Mouse (Mus musculus): Measurements from ENCODE around the gene Dennd5b.
"Not testable (repeated sequence)": the region's sequence is repeated elsewhere in the genome, so short reads cannot be mapped to it uniquely, and the experiment has no call there.

Dennd5b gene

DNA sequence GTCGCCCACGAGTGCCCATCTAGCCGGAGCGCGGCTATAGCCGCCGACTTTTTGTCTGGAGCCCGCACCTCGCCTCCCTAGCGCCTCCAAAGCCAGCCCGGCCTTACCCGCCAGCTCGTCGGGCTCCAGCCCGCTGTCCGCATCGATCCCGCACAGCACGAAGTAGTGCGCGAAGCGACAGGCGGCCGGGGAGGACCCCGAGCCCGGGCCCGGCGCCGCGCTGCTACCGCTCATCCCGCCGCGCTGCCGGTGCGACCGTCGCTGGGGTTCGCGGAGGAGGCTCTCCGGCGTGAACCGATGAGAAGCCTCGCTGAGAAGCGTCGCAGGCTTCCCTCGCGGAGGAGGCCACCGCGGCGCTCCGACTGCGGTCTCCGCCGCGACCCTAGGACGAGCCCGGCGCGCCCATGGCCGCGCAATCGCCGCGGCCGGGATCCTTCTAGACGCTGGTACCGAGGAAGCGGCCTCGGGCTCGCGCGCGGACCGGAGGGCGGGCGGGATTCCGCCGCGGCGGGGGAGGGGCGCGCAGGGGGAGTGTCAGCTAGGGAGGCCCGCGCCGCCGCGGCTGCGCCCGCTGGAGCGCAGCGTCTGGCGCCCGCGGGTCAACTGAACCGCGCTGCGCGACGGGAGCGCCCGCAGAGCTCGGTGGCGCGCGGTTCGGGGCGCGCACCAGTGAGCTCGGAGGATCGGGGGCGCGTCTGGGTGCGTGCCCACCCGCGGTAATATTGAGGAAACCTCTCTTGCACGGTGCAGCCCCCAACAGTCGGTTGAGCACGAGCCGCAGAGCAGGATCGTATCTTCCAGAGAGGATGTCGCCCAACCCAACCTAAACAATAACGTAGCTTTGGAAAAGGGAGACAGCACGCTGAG, at the start of gene Dennd5b:
TSS of gene Dennd5b (minus strand) at position 605 of the 867 bp plus-strand sequence.
- peak; percentile 94 for DNase-seq (ENCODE audit: low read depth, low spot score)

DNA sequence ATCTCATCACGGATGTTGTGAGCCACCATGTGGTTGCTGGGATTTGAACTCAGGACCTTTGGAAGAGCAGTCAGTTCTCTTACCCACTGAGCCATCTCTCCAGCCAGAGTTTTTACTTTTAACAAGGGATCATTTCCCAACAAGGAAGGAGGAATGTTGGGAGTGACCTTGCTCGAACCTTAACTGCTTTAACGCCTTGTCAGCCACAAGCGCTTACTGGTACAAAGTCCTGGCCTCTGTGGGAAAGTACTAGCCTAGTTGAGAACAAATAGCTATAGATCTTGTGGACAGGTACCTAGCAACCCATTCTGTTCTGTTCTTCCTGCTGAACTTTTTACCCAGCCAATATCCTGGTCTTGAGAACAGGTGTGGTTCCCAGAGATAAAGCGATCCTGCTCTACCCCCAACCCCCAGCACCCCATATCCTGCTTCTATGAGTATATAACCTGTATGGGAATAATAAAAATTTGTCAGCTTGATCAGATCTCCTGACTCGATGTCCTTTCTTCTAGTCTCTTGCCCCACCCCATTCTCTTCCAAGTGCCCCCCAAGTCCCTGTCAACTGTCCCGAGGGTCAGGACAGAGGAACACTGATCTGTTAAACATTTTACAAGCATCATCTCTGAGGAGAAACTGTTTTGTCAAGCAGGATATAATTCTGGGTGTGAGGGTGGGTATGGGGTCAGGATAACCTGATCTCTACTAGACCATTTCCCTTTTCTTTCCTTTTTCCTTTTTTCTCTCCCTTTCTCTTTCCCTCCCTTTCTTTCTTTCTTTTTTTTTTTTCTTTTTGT, 47.2 kb upstream of the Dennd5b start:
- no peak for DNase-seq (ENCODE audit: low read depth, low spot score)

DNA sequence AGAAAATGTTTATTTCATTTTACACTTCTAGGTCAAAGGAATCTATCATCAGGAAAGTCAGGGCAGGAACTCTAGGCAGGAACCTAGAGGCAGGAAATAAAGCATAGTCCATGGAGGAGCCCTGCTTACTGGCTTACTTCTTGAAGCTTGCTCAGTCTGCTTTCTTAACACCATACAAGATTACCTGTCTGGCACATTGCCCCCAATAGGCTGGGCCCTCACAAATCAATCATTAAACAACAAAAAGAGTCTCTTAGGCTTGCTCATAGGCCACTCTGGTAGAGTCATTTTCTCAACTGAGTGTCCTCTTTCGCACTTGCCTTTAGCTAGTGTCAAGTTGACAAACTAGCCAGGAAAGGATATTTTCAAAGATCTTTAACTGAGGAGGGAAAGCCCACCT, 43.7 kb upstream of the Dennd5b start:
- DNase-seq (ENCODE audit: low read depth, low spot score), result no peak

DNA sequence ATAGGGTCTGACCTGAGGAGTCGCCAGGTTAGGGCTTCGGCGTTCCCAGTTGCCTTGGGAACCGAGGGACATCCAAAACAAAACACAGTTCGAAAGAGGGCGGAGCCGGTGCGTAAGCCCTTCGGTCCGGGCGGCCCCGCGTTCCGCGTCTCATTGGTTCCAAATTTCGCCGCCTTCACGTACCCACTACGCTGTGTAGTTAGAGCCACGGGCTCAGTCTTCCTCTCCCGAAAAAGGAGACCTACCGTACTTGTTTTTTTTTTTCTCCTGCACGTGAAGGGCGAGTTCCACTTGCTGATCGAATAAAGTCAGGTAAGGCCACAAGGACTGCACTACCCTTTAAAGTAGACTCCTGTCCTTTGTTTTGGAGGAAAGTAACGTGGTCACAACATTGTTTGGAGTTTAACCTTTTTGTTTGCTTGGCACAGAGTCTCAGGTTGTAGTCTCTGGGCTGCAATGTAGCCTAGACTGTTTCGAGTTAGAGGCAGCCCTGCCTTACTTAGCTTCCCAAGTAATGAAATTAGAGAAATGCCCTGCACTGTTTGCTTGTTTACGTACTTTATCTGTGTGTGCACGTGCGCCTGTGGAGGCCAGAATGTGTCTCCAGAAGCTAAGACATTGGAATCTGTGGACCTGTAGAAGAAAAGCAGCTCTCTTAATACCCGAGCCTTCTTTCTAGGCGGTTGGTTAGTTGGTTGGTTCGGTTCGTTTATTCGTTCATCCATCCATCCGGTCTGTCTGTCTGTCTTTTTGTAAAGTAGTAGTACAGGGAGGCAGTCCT, 40.1 kb upstream of the Dennd5b start:
- peak; percentile 87 for DNase-seq (ENCODE audit: low read depth, low spot score)

DNA sequence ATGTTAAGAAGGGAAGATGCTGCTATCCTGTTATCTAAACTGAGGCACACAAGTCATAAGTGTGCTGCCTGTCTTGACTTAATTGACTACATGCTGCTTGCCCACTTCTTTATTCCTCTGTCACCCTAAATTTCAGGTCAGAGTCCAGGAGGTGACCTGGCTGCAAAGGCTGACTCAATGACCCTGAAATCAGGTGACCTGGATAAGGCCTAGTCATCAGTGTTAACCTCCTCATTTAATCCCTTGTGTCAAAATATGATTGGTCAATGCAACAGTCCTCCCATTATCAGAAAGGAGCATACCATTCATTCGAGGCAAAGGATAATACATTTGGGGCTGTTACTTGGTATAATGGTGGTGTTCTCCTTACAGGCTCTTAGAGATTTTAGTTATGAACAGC, 38.0 kb upstream of the Dennd5b start, which contains the start of gene Etfbkmt:
TSS of gene Etfbkmt (plus strand) at position 379 of the 400 bp plus-strand sequence.
- DNase-seq (ENCODE audit: low read depth, low spot score), result no peak

DNA sequence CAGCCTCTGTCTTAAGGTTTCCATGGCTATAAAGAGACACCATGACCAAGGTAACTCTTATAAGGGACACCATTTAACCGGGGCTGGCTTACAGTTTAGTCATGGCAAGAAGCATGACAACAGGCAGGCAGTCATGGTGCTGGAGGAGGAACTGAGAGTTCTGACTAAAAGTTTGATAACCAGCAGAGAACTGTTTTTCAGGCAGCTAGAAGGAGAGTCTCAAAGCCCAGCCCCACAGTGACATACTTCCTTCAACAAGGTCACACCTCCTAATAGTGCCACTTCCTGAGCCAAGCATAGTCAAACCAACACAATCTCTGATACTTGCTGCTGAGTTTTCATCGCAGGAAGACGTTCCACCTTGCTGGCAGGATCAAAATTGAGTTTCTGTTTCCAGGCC, 37.5 kb upstream of the Dennd5b start:
- no peak for DNase-seq (ENCODE audit: low read depth, low spot score)

DNA sequence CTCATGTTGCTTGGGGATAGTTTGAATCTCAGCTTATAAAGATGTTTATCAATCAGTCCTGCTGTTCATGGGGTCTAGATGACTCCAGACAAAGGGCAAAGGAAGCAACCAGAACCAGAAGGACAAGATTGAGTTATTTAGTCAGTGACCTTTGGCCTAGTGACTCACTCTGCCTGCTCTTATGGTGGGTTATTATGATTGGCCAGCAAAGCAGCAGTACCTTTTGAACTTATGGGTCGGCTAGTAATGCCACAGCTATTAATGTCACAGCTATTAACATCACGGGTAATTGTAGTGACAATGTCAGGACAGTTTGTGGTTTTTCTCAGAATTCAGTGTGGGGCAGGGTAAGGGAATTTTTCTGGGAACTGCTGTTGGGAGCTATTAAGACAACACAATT, 36.5 kb upstream of the Dennd5b start:
- no peak for DNase-seq (ENCODE audit: low read depth, low spot score)

DNA sequence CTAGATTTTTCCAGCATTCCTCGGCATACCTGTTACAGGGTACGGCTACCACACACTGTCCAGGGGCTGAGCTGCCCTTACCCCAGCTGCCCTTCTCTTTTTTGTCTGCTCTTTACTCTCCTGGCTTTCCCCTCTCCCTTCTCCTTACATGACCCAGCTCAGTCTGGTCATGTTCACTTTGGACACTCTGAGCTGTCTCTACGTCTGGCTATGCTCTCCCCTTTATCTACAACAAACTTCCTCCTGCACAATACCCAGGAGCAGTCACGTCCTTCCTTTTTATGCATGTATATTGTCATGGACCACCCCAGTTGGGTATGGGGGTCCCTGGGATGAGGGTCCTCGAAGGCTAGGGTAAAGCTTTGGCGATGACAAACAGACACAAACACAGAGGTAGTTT, 34.2 kb upstream of the Dennd5b start:
- no peak for DNase-seq (ENCODE audit: low read depth, low spot score)

DNA sequence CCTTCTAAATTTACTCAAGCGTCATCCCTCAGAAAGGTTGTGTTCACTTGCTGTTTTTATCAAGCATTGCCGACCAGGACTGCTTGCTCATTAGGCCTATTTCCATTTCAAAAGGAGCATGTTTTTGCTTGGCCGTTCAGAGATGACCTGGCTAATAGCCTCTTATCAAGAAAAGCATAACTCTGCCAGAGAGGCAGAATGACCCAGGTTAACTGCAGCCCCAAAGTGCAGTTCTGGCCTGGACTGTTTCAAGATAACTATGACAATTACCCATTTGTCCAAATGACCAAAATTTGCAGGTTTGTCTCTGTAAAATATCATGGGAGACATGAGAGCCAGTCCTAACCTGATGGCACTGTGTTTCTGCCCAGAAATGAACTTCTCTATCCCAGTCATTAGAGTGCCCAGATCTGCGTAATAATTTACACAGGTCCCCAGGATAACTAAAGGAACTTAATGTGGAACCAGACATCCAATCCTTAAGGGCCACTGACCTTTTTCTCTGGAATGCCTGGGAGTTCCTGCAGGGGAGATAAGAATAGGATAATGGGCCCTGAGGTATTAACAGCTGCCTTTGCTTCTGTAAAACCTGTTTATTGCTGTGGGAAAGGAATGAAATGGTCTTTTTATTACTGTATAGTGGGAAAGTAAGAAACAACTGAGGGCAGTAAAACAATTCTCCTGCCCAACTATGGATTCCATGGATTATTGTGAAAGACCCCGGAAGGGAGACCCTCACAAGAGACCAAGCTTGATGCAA, 33.1 kb upstream of the Dennd5b start:
- no peak for DNase-seq (ENCODE audit: low read depth, low spot score)

DNA sequence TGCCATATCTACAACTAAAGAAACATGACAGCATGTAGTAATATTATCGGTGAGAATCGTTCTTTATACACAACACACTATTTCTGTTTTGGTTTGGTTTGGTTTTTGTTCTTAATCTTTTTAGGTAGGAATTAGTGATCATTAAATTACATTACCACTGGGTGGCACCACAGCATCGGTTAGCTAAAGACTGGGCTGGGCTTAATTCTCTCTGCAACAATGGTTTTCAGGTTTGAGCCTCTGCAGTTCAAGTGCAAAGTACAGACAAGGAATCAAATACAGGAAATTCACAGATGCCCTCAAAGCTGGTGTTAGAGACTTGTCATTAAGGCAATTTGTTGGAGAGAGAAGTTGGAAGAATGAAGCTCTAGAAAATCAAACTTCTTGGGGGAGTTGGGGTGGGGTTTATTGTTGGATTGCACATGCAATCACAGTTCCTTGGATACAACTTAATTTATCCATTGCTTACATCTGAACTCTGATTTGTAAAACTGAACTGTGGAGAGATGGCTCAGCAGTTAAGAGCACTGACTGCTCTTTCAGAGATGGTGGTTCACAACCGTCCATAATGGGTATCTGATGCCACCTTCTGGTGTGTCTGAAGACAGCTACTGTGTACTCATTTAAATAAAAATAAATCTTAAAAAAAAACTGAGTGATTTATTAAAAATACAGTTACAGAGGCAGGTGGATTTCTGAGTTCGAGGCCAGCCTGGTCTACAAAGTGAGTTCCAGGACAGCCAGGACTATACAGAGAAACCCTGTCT, 31.0 kb upstream of the Dennd5b start:
- peak; percentile 74 for DNase-seq (ENCODE audit: low read depth, low spot score)

DNA sequence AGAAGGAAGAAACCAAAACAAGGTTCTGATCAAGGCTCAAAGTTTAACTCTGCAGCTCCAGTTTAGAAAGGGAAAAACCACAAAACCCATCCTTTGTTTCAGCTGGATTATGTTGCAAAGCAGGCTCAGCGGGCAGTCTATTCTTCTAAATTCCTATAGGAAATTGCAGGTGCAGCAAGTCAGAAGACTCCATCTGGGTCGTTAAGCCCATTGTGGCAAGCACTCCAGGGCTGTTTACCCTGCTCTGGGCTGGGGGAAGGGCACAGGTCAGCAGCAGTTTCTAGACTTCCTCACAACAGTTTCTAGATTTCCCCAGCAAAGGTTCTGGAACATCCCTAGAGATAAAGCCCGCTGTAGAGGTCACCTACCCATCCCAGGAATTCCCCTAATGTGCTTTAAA, 29.6 kb upstream of the Dennd5b start:
- DNase-seq (ENCODE audit: low read depth, low spot score), result no peak

DNA sequence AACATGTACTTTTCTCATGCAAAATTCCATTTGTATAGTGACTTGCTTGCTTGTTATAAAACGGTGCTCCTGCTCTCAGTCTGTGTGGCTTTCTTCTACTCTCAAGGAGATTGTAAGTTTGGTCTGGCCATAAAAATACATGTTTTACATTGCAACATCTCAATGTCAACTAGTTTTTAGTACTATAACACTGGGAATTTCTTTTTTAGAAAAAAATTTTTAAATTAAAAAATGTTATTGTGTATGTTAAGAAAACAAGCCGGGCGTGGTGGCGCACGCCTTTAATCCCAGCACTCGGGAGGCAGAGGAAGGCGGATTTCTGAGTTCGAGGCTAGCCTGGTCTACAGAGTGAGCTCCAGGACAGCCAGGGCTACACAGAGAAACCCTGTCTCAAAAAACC, 28.4 kb upstream of the Dennd5b start, which contains the start of gene Gm10203:
TSS of gene Gm10203 (plus strand) at position 301 of the 400 bp plus-strand sequence.
- not testable (repeated sequence) for DNase-seq (ENCODE audit: low read depth, low spot score)

DNA sequence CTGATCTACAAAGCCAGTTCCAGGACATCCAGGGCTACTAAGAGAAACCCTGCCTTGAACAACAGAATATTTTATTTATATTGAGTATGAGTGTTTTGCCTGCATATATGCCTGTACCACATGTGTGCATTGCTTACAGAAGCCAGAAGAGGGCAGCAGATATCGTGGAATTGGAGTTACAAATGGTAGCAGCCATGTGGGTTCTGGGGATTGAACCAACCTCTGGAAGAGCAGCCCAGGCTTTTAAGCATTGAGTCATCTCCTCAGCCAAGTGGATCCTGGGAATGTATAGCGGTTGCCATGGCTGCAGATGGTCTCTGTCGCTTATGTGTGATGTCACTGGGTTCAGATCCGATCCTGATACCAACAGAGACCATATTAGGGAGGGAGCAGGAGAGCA, 25.2 kb upstream of the Dennd5b start:
- DNase-seq (ENCODE audit: low read depth, low spot score), result peak; percentile 32

DNA sequence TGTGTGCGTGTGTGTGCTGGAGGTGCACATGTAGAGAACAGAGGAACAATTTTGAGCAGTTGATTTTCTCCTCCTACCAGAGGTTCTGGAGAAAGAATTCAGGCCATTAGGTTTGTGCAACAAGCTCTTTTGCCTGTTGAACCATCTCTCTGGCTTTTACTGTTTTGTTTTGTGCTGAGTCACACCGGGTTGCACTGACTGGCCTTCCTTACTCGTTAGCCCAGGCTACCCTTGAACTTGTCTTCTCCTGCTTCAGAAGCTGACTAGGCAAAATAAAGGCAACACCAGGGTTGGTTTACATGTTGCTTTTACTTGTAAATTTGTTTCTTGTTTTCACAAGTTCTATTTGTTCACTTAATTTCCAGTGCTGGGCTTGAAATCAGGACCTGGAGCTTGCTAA, 21.6 kb upstream of the Dennd5b start:
- DNase-seq (ENCODE audit: low read depth, low spot score), result no peak

DNA sequence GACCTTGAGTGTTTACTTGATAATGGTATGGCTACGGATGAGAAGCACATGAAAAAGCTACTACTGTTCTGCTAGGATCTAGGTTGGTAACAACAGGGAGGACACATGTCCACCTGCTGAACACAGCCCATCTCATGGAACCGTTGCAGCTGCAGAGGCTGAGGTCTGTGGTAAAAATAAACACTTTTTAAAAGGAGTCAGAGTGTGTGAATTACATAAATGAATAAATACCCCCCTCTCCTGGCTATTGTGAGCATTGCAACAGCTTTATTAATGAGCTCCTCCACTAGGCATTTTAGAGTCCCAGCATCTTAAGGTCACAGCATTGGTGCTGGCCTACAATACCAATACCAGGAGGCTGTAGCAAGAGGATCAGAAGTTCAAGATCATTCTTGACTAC, 18.4 kb upstream of the Dennd5b start:
- peak; percentile 85 for DNase-seq (ENCODE audit: low read depth, low spot score)

DNA sequence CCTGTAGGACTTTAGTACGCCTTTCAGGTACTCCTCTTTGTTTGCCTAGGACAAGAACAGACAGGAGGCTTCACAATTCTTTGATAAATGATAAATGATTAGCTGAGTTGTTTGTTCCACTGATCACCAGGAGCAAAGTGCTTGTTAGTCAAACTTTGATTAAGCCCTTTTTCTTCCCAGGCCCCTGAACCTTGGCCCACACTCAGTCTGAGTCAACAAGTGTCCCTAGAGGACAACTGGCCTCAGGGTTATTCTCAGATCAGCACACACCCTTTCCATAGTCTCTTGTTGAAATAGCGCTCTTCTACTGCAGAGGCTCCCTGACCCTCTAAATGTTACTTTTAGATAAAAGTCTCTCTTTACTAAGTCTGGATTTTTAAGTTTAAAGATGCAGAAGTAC, 17.5 kb upstream of the Dennd5b start:
- no peak for DNase-seq (ENCODE audit: low read depth, low spot score)

DNA sequence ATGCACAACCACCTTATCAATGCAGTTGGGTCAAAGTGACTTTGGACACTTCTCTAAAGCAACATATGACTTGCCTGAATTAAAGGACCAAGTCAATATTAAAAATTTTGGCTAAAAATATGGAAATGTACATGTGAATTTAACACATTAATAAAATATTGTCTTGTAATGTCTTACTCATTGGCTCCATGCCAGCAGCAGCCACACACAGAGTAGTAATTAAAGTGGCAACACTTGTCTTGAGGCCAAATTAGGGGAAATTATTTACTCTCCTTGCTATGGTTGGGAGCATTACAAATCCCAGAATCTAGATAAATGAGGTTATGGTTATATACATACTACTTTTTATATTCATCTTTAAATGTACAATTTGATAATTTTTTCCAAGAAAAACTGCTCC, 15.5 kb upstream of the Dennd5b start:
- DNase-seq (ENCODE audit: low read depth, low spot score), result no peak

DNA sequence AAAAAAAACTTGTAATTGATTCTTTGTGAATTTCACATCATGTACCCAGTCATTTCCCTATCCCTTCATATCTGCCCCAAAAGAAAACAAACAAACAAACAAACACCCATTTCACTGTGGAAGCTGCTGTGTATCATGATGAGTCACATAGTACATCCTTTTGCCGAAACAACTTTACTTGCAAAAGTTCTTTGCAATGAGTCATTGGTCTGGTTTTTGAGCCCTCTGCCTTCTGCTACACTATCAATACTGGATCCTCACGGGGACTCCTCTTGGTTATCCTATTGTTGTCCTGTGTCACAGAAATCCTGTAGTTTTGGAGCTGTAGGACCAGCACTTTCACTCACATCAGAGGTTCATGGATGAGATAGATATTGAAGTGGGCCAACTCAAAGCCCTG, 7.4 kb upstream of the Dennd5b start:
- DNase-seq (ENCODE audit: low read depth, low spot score), result no peak

DNA sequence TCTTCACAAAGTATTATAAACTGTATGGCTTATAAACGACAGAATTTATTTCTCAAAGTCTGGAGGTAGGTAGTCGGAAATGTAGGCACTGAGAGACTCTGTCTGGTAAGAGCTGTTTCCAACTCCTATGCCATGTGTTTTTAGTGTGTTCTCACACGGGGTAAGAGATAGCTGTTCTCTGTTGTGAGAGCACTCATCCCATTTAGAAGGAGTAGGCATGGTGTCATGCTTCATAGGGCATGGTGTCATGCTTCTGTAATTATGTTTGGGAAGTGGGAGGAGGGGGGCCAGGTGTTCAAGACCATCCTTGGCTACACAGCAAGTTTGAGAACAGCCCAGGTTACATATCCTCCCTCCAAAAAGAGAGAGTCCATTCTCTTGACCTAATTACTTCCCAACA, 6.1 kb upstream of the Dennd5b start:
- DNase-seq (ENCODE audit: low read depth, low spot score), result no peak

DNA sequence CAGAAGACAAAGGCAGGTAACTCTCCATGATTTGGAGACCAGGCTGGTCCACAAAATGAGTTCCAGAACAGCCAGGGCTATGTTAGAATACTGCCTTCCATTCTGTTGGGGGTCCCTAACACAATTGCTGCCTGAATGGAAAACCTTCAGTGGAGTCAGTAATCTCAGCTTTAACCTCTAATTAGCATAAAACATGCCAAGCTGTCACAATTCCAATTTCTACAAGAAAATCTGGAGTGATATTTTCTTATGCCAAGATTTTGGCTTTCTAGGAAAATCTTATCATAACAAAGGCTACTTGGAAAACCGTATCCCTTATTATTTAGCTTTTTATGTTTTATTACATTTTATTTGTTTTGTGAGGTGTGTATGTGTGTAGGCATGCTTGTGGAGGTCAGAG, 2.0 kb upstream of the Dennd5b start:
- no peak for DNase-seq (ENCODE audit: low read depth, low spot score)

DNA sequence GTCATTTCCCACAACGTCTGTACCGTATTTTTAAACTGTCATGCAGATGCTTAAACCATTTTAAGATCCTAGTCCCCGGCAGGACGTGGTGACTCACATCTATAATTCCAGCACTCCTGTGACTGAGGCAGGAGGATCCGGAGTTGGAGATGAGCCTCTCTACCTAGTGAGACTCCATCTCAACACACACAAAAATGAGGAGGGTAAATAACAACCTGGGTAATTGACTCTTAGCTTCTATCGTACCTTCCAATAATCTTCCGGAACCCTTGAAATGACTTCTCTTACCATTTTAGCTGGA, 413 bp upstream of the Dennd5b start:
- no peak for DNase-seq (ENCODE audit: low read depth, low spot score)

Data from brain, adult 2 months (tissue).